Mouse (Mus musculus): ENCODE measurements around the gene Vps16. TPM values are rescaled to one million over a fixed set of nuclear protein-coding genes. Genes with fewer than 3 reads are reported as not detected.

The Vps16 gene
- polyA plus RNA-seq, 1 experiment from 2014 or later = 51.6 TPM

DNA sequence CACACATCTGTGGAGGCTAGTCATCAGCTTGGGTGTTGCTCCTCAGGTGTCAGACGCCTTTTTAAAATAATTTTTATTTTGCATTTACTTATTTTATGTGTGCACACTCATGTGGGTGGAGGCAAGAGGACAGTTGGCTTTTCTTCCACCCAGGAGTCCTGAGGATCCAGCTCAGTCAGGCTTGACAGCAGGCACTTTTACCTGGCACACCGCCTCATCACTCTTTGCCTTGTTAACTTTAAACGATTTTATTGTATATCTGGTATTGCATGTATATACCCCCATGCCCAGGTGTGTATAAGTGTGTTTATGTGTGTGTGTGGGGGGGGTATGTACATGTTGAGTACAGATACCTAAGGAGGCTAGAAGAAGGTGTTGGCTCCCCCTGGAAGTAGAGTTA is 33.7 kb downstream of the Vps16 start:
- no peaks in the 10 kb centered on the region for H3K36me3 ChIP-seq (ENCODE audit: control insufficient read depth, insufficient read depth, low read length)
- WGBS = 87% methylated on average over 3 of the region's 3 CpGs
- no peak overlapping the region for H3K4me3 ChIP-seq (ENCODE audit: low read depth, low read length)
- no peak for ATAC-seq (ENCODE audit: low read depth)
- DNase-seq (ENCODE audit: low spot score) = no peak
- H3K9me3 ChIP-seq (ENCODE audit: control insufficient read depth, low read length) = no peaks in the 10 kb centered on the region
- no peak overlapping the region for H3K4me2 ChIP-seq (ENCODE audit: low read depth, low read length)
- no peaks in the 10 kb centered on the region for H3K4me1 ChIP-seq (ENCODE audit: control insufficient read depth, insufficient read depth, low read length)
- H3K9ac ChIP-seq (ENCODE audit: low read depth, low read length) = no peak overlapping the region
- no peak overlapping the region for H3K27ac ChIP-seq (replicated peaks; ENCODE audit: low read depth, low read length)
- no peaks in the 10 kb centered on the region for H3K27me3 ChIP-seq (replicated peaks; ENCODE audit: control insufficient read depth, insufficient read depth, low read length)

GRCm38 (mm10) chr2:130459576-130459975 is 35.4 kb downstream of the Vps16 start:
- no peak overlapping the region for H3K4me3 ChIP-seq (ENCODE audit: low read depth, low read length)
- no peak for ATAC-seq (ENCODE audit: low read depth)
- H3K9ac ChIP-seq (ENCODE audit: low read depth, low read length) = no peak overlapping the region
- no peaks in the 10 kb centered on the region for H3K9me3 ChIP-seq (ENCODE audit: control insufficient read depth, low read length)
- no peak overlapping the region for H3K27ac ChIP-seq (replicated peaks; ENCODE audit: low read depth, low read length)
- WGBS = 84% methylated on average over 3 of the region's 3 CpGs
- H3K4me2 ChIP-seq (ENCODE audit: low read depth, low read length) = no peak overlapping the region
- DNase-seq (ENCODE audit: low spot score) = no peak
- H3K36me3 ChIP-seq (ENCODE audit: control insufficient read depth, insufficient read depth, low read length) = no peaks in the 10 kb centered on the region
- no peaks in the 10 kb centered on the region for H3K27me3 ChIP-seq (replicated peaks; ENCODE audit: control insufficient read depth, insufficient read depth, low read length)
- H3K4me1 ChIP-seq (ENCODE audit: control insufficient read depth, insufficient read depth, low read length) = no peaks in the 10 kb centered on the region

GRCm38 (mm10) chr2:130461287-130462071 is 37.3 kb downstream of the Vps16 start:
- Histone ChIP-seq H3K4me2 (ENCODE audit: low read depth, low read length) (no peak overlapping the region), H3K36me3 (ENCODE audit: control insufficient read depth, insufficient read depth, low read length) (no peaks in the 10 kb centered on the region), H3K4me3 (ENCODE audit: low read depth, low read length) (no peak overlapping the region), H3K4me1 (ENCODE audit: control insufficient read depth, insufficient read depth, low read length) (no peaks in the 10 kb centered on the region), H3K27me3 (replicated peaks; ENCODE audit: control insufficient read depth, insufficient read depth, low read length) (no peaks in the 10 kb centered on the region), H3K9ac (ENCODE audit: low read depth, low read length) (no peak overlapping the region), H3K9me3 (ENCODE audit: control insufficient read depth, low read length) (no peaks in the 10 kb centered on the region), H3K27ac (replicated peaks; ENCODE audit: low read depth, low read length) (no peak overlapping the region)
- WGBS = 63% methylated on average over 15 of the region's 15 CpGs
- ATAC-seq (ENCODE audit: low read depth) = peak; percentile 26; the same call in 1 of the 2 replicates
- DNase-seq (ENCODE audit: low spot score) = peak; percentile 51

GRCm38 (mm10) chr2:130466438-130466837 is 42.3 kb downstream of the Vps16 start:
- no peak for DNase-seq (ENCODE audit: low spot score)
- Histone ChIP-seq H3K9ac (ENCODE audit: low read depth, low read length) (no peak overlapping the region), H3K27me3 (replicated peaks; ENCODE audit: control insufficient read depth, insufficient read depth, low read length) (no peaks in the 10 kb centered on the region), H3K36me3 (ENCODE audit: control insufficient read depth, insufficient read depth, low read length) (no peaks in the 10 kb centered on the region), H3K27ac (replicated peaks; ENCODE audit: low read depth, low read length) (no peak overlapping the region), H3K4me3 (ENCODE audit: low read depth, low read length) (no peak overlapping the region), H3K4me1 (ENCODE audit: control insufficient read depth, insufficient read depth, low read length) (no peaks in the 10 kb centered on the region), H3K4me2 (ENCODE audit: low read depth, low read length) (no peak overlapping the region), H3K9me3 (ENCODE audit: control insufficient read depth, low read length) (no peaks in the 10 kb centered on the region)
- 81% methylated on average over 1 of the region's 1 CpGs for WGBS
- no peak for ATAC-seq (ENCODE audit: low read depth)

DNA sequence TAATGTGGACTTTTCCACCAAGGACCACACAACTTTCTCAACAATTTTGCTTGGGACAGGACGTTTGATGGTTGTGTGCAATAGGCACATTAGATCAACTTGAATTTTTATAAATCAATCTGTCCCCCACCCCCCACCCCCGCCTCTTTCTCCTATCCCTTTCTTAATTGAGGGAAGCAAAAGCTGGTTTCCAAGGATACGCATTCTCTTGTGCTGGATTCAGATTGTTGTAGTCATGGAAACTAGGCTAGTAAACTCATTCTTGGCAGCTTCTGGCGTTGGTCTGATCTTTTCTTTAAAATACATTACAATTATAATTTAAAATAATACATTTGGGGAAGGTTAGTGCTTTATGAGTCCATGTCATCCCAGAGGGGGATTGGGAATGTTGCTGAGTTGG is 45.2 kb downstream of the Vps16 start:
- H3K4me3 ChIP-seq (ENCODE audit: low read depth, low read length) = no peak overlapping the region
- H3K27ac ChIP-seq (replicated peaks; ENCODE audit: low read depth, low read length) = no peak overlapping the region
- ATAC-seq (ENCODE audit: low read depth) (no peak), DNase-seq (ENCODE audit: low spot score) (peak; percentile 54)
- no peaks in the 10 kb centered on the region for H3K9me3 ChIP-seq (ENCODE audit: control insufficient read depth, low read length)
- H3K9ac ChIP-seq (ENCODE audit: low read depth, low read length) = no peak overlapping the region
- no peaks in the 10 kb centered on the region for H3K4me1 ChIP-seq (ENCODE audit: control insufficient read depth, insufficient read depth, low read length)
- no peaks in the 10 kb centered on the region for H3K36me3 ChIP-seq (ENCODE audit: control insufficient read depth, insufficient read depth, low read length)
- WGBS = 70% methylated on average over 4 of the region's 4 CpGs
- H3K27me3 ChIP-seq (replicated peaks; ENCODE audit: control insufficient read depth, insufficient read depth, low read length) = no peaks in the 10 kb centered on the region
- no peak overlapping the region for H3K4me2 ChIP-seq (ENCODE audit: low read depth, low read length)

- Histone ChIP-seq H3K27ac (replicated peaks; ENCODE audit: low read depth, low read length) (no peak overlapping the region), H3K4me3 (ENCODE audit: low read depth, low read length) (no peak overlapping the region), H3K27me3 (replicated peaks; ENCODE audit: control insufficient read depth, insufficient read depth, low read length) (no peaks in the 10 kb centered on the region), H3K4me1 (ENCODE audit: control insufficient read depth, insufficient read depth, low read length) (no peaks in the 10 kb centered on the region), H3K4me2 (ENCODE audit: low read depth, low read length) (no peak overlapping the region), H3K9ac (ENCODE audit: low read depth, low read length) (no peak overlapping the region), H3K36me3 (ENCODE audit: control insufficient read depth, insufficient read depth, low read length) (no peaks in the 10 kb centered on the region), H3K9me3 (ENCODE audit: control insufficient read depth, low read length) (no peaks in the 10 kb centered on the region)
- DNase-seq (ENCODE audit: low spot score) = no peak
- ATAC-seq (ENCODE audit: low read depth) = no peak
- 85% methylated on average over 2 of the region's 2 CpGs for WGBS
Measured at GRCm38 (mm10) chr2:130469935-130470334, 45.8 kb downstream of the Vps16 start.

DNA sequence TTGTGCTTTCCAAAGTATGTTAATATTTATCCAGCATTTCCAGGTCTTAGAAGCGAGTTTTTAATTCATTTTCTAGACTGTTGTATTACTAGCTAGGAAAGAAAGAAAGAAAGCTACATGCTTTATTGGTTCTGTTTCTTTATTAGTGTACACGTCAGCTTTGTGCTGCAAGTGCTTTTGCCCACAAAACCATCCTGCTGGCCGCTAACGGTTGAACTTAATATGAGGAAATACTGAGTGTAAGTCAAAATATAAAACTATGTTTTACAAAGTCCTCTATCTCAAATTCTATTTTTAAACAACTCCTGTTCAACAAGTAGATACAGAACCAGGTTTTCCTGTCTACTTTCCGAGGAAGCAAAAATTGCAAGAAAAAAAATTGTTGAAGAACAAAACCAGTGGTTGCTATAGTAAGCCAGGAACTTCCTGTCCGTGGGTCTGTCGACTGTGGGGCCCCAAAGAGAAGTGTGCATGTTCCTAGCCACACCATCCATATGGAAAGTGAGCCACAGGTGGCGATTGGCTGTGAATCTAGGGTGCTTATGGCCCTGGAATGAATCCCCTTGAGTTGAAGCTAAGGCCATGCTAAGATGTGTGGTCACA is 48.9 kb downstream of the Vps16 start:
- no peak overlapping the region for H3K27ac ChIP-seq (replicated peaks; ENCODE audit: low read depth, low read length)
- no peak overlapping the region for H3K4me2 ChIP-seq (ENCODE audit: low read depth, low read length)
- H3K9ac ChIP-seq (ENCODE audit: low read depth, low read length) = no peak overlapping the region
- H3K4me1 ChIP-seq (ENCODE audit: control insufficient read depth, insufficient read depth, low read length) = no peaks in the 10 kb centered on the region
- no peak overlapping the region for H3K4me3 ChIP-seq (ENCODE audit: low read depth, low read length)
- ATAC-seq (ENCODE audit: low read depth) (no peak), DNase-seq (ENCODE audit: low spot score) (no peak)
- H3K27me3 ChIP-seq (replicated peaks; ENCODE audit: control insufficient read depth, insufficient read depth, low read length) = no peaks in the 10 kb centered on the region
- no peaks in the 10 kb centered on the region for H3K9me3 ChIP-seq (ENCODE audit: control insufficient read depth, low read length)
- 77% methylated on average over 8 of the region's 8 CpGs for WGBS
- peaks cover 7% of the 10 kb centered on the region; the same call in 1 of the 2 replicates for H3K36me3 ChIP-seq (ENCODE audit: control insufficient read depth, insufficient read depth, low read length)

DNA sequence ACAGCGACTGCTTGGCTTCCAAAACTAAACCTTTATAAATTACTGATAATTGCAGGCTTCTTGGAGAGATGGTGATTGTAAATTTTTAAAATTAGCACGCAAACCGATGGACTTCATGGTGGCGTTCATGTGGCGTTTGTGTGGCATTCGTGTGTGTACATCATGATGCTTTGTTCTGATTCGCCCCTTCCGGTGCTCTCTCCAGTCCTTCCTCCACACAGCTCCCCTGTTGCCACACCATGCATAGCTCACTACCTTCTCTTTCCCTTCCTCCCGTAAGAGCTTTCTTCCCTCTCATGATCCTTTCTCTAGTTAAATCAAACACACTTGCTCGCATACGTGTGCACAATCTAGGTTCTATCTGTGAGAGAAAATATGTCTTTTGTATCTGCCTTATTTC is 51.6 kb downstream of the Vps16 start:
- 93% methylated on average over 11 of the region's 11 CpGs for WGBS
- H3K36me3 ChIP-seq (ENCODE audit: control insufficient read depth, insufficient read depth, low read length) = peaks cover 12% of the 10 kb centered on the region
- no peak overlapping the region for H3K4me3 ChIP-seq (ENCODE audit: low read depth, low read length)
- no peak overlapping the region for H3K27ac ChIP-seq (replicated peaks; ENCODE audit: low read depth, low read length)
- no peak for DNase-seq (ENCODE audit: low spot score)
- H3K9ac ChIP-seq (ENCODE audit: low read depth, low read length) = no peak overlapping the region
- no peak for ATAC-seq (ENCODE audit: low read depth)
- no peaks in the 10 kb centered on the region for H3K4me1 ChIP-seq (ENCODE audit: control insufficient read depth, insufficient read depth, low read length)
- H3K9me3 ChIP-seq (ENCODE audit: control insufficient read depth, low read length) = peaks cover 13% of the 10 kb centered on the region
- H3K4me2 ChIP-seq (ENCODE audit: low read depth, low read length) = no peak overlapping the region
- no peaks in the 10 kb centered on the region for H3K27me3 ChIP-seq (replicated peaks; ENCODE audit: control insufficient read depth, insufficient read depth, low read length)

Measured in embryonic facial prominence, embryonic 14.5 days (tissue).